Mouse (Mus musculus) embryonic stem cell, embryonic (primary cell): ENCODE data around the gene Elmo3.

Experiments used
- CTCF ChIA-PET, 4 experiments: fragments of 300-600 bp in 2 of 4; fragments of 350-600 bp in 2 of 4; sonication (Branson Sonifier 250); formaldehyde crosslinking; loops; one replicate each; lab custom pipeline; 2022; ENCODE audit warnings: inconsistent platforms in 2 of 4; lab: Charles Lee
- POLR2A ChIA-PET, 4 experiments: fragments of 300-600 bp in 2 of 4; fragments of 350-600 bp in 2 of 4; sonication (Branson Sonifier 250); formaldehyde crosslinking; loops; one replicate each; lab custom pipeline; 2022; ENCODE audit warnings: antibody characterized with exemption in 4 of 4, inconsistent platforms in 1 of 4; lab: Charles Lee

Gene Elmo3

DNA sequence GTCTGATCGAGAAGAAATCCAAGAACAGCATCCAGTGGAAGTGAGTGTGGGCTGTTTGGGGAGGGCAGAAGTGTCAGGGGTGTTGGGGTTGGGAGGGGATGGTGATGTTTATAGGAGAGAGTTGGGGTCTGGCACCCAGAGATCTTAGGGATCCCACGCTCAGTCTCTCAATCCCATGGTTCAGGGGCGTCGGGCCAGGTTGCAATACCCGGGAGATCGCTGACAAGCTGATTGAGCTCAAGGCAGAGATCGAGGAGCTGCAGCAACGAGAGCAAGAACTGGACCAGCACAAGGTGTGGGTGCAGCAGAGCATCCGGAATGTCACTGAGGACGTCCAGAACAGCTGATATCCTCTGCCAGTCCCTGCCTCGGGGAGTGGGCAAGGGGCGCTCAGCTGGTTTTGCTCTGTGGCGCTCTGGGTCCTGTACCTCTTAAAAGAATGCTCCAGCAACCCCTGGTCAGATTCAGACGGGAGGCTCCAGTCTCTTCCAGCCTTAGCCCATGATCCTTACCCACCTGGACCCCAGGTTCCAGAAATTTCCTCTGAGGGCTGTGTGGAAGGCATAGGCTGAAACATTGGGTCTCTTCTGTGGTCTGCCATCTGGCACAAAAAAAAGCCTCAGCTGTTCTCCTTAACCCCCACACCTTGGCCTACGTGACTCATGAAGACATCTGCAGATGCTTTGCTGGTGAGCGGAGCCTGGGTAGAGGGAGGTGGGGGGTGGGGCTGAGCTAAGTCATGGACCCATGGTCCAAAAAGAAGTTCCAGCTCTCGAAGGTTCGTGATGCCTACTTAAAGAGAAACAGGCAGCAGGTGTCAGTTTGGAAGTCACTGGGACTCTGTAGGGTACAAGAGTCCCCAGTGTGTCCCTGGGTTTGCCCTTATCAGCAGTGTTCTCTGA lies 6.8 kb upstream of the Elmo3 start:
- CTCF ChIA-PET = interaction anchor here in 3 of 4 experiments (0.6 to 6.3 kb wide), 10 partner anchors 8 to 721 kb away, joined by 3 to 32 read pairs (median 4); partner anchors contain the start of genes 4931428F04Rik (in 1 of the 3) and Tppp3 (in 1 of the 3)
- POLR2A ChIA-PET = interaction anchor here in 3 of 4 experiments (0.7 to 3.1 kb wide), 20 partner anchors 8 to 50 kb away, joined by 3 to 24 read pairs (median 6); partner anchors contain the start of genes 4931428F04Rik (in 3 of the 3), Lrrc29 (in 2 of the 3), Tmem208 (in 2 of the 3) and B3gnt9 (in 1 of the 3)

DNA sequence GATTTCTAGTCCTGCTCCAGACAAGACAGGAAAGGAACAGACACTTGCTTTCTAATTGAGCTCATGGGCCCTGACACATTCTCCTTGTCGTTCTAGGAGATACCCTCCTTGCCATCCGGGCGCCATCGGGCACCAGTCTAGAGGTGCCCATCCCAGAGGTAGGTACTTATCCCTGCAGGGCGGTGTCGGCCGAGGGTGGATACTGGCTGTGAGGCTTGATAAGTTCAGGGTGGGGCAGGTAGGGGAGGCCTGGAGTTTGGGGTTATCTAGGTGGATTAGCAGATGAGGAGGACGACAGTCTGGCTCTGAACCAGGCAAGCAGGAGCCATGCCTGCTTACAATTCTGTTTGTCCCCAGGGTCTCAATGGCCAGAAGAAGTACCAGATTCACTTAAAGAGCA lies 5.4 kb upstream of the Elmo3 start:
- CTCF ChIA-PET = interaction anchor here in 2 of 4 experiments (0.7 to 6.3 kb wide), 2 partner anchors 9 to 10 kb away, joined by 4 to 32 read pairs; partner anchors contain the start of gene 4931428F04Rik (in 1 of the 2)
- POLR2A ChIA-PET = interaction anchor here in 1 of 4 experiments (2.5 kb wide), 1 partner anchor 11 kb away, joined by 5 read pairs; the partner anchor contains the start of gene 4931428F04Rik

DNA sequence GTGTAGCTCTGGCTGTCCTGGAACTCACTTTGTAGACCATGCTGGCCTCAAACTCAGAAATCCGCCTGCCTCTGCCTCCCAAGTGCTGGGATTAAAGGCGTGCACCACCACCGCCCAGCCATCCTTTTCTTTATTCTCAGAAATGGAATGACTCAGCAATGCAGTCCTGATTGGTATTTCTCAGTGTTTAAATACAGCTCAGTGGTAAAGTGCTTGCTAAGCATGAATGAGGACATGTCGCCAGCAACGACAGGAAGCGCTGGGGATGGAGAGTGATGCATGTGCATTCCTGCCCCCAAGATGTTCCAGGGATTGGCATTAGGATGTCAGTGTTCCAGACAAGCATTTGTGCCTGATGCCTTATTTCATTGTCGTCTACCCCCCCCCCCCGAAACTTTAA lies 2.0 kb upstream of the Elmo3 start:
- ChIA-PET CTCF (interaction anchor here in 3 of 4 experiments (0.6 to 1.0 kb wide), 4 partner anchors 20 to 694 kb away, joined by 3 to 10 read pairs (median 4); no protein-coding TSS in a partner anchor), POLR2A (interaction anchor here in 2 of 4 experiments (0.7 to 3.8 kb wide), 11 partner anchors 10 to 177 kb away, joined by 3 to 17 read pairs (median 4); partner anchors contain the start of gene 4931428F04Rik (in 2 of the 2))

GRCm38 (mm10) chr8:105303874-105304273 lies 1.5 kb upstream of the Elmo3 start:
- ChIA-PET CTCF (interaction anchor here in 2 of 4 experiments (0.6 to 1.0 kb wide), 2 partner anchors 50 to 70 kb away, joined by 3 read pairs; no protein-coding TSS in a partner anchor), POLR2A (interaction anchor here in 3 of 4 experiments (0.5 to 3.8 kb wide), 19 partner anchors 9 to 271 kb away, joined by 3 to 17 read pairs (median 4); partner anchors contain the start of gene 4931428F04Rik (in 2 of the 3))

GRCm38 (mm10) chr8:105304325-105305210 lies 833 bp upstream of the Elmo3 start:
- CTCF ChIA-PET = interaction anchor here in 2 of 4 experiments (0.6 to 1.5 kb wide), 5 partner anchors 14 to 1576 kb away, joined by 3 to 5 read pairs (median 3); no protein-coding TSS in a partner anchor

GRCm38 (mm10) chr8:105306146-105306691 lies 818 bp downstream of the Elmo3 start:
- ChIA-PET CTCF (interaction anchor here in 2 of 4 experiments (0.9 to 1.5 kb wide), 3 partner anchors 15 to 68 kb away, joined by 3 to 4 read pairs (median 3); no protein-coding TSS in a partner anchor), POLR2A (interaction anchor here in 3 of 4 experiments (0.5 to 3.8 kb wide), 12 partner anchors 9 to 213 kb away, joined by 3 to 14 read pairs (median 4); partner anchors contain the start of genes E2f4 (in 2 of the 3), 4931428F04Rik (in 1 of the 3), Fhod1 (in 1 of the 3) and Hsd11b2 (in 1 of the 3))

More at GRCm38 (mm10) chr8:105304325-105305210, 833 bp upstream of the Elmo3 start:
- POLR2A ChIA-PET = interaction anchor here (0.5 to 3.8 kb wide), 25 partner anchors 8 to 345 kb away, joined by 3 to 17 read pairs (median 4); partner anchors contain the start of genes 4931428F04Rik (in 2 of the 4), E2f4 (in 1 of the 4), Exoc3l (in 1 of the 4) and Hsd11b2 (in 1 of the 4)

GRCm38 (mm10) chr8:105307670-105308069 lies 2.3 kb downstream of the Elmo3 start:
- ChIA-PET CTCF (interaction anchor here in 3 of 4 experiments (0.6 to 1.2 kb wide), 3 partner anchors 10 to 17 kb away, joined by 3 to 15 read pairs (median 3); partner anchors contain the start of gene E2f4 (in 1 of the 3)), POLR2A (interaction anchor here in 3 of 4 experiments (0.6 to 1.7 kb wide), 8 partner anchors 9 to 28 kb away, joined by 3 to 5 read pairs (median 4); partner anchors contain the start of genes 4931428F04Rik (in 1 of the 3) and E2f4 (in 1 of the 3))

GRCm38 (mm10) chr8:105308428-105308827 lies 3.0 kb downstream of the Elmo3 start:
- ChIA-PET CTCF (interaction anchor here in 2 of 4 experiments (0.8 to 1.2 kb wide), 3 partner anchors 11 to 18 kb away, joined by 3 read pairs; partner anchors contain the start of gene E2f4 (in 1 of the 2)), POLR2A (interaction anchor here in 3 of 4 experiments (0.8 to 1.7 kb wide), 10 partner anchors 8 to 27 kb away, joined by 3 to 5 read pairs (median 4); partner anchors contain the start of genes E2f4 (in 2 of the 3) and 4931428F04Rik (in 1 of the 3))

- ChIA-PET CTCF (interaction anchor here in 2 of 4 experiments (0.7 to 1.2 kb wide), 3 partner anchors 18 to 65 kb away, joined by 3 read pairs; no protein-coding TSS in a partner anchor), POLR2A (interaction anchor here in 3 of 4 experiments (0.8 to 1.7 kb wide), 8 partner anchors 10 to 26 kb away, joined by 3 to 5 read pairs (median 4); partner anchors contain the start of genes E2f4 (in 2 of the 3) and 4931428F04Rik (in 1 of the 3))
Observed at GRCm38 (mm10) chr8:105309142-105309847, 3.9 kb downstream of the Elmo3 start.

DNA sequence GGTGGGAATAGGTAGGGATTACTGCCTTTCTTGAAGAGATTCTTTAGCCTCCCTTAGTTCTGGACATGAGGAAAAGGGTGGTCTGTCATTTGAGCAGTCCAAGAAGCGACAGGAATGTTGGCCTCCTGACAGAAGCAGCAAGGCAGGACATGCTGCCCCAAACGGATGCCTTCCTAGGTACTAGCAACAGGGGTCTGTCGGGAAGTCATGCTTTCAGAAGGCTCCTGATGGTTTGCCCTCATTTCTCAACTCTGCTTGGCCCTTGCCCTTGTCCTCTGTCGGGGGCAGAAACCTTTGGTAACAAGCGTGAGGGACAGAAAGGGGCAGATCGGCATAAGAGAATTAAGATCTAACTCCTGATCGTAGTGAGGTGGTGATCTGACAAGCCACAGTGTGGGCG lies 4.7 kb downstream of the Elmo3 start:
- POLR2A ChIA-PET = interaction anchor here in 1 of 4 experiments (0.5 to 1.0 kb wide), 2 partner anchors 21 to 289 kb away, joined by 3 read pairs; partner anchors contain the start of gene 4931428F04Rik
- CTCF ChIA-PET = interaction anchor here in 1 of 4 experiments (1.2 kb wide), 1 partner anchor 19 kb away, joined by 3 read pairs; no protein-coding TSS in a partner anchor

GRCm38 (mm10) chr8:105311718-105312117 lies 6.3 kb downstream of the Elmo3 start:
- ChIA-PET POLR2A (interaction anchor here in 2 of 4 experiments (0.7 to 1.8 kb wide), 3 partner anchors 13 to 24 kb away, joined by 3 to 8 read pairs (median 4); no protein-coding TSS in a partner anchor), CTCF (no interaction called here)

- ChIA-PET CTCF (interaction anchor here in 2 of 4 experiments (0.5 to 0.6 kb wide), 2 partner anchors 35 to 703 kb away, joined by 5 to 8 read pairs; partner anchors contain the start of gene Fhod1 (in 1 of the 2)), POLR2A (interaction anchor here in 2 of 4 experiments (0.5 to 1.8 kb wide), 4 partner anchors 9 to 93 kb away, joined by 3 to 8 read pairs (median 6); partner anchors contain the start of gene Exoc3l (in 1 of the 2))
Observed at GRCm38 (mm10) chr8:105312891-105313481, 7.6 kb downstream of the Elmo3 start.

DNA sequence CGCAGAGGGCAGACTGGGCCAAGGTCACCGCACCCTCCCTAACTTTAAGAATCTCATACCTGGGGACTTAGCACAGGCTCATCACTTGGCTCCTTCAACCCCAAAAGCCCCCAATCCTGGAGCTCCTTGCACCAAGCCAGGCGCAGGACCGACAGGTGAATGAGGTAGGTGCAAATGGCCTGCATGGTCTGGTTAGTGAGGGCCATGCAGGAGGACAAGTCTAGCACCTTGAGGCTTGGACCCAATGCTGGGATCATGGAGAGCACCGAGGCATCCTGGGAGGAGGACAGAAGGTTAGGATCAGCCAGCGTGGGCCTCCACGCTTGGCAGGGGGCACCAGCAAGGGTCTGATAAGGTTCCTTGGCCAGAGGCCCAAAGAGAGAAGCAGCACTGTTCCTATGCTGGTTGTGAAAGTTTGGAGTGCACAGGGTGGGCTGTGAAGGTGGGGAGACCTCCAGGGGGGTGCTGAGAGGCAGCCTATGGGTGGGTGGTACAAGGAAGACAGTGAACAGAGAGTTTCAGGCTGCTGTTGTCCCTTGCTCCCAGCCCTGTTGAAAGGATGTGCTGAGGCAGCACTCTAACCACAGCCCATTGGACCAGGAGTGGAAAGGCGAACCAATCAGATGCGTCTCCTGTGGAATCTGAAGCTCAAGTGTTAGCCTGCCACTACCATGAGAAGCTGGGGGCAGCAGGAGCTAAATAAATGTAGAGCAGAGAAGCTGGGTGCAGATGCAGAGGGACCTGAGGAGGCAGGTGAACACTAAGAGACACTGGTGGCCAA lies 8.4 kb downstream of the Elmo3 start:
- CTCF ChIA-PET = interaction anchor here in 1 of 4 experiments (0.6 kb wide), 1 partner anchor 276 kb away, joined by 6 read pairs; no protein-coding TSS in a partner anchor

More for the DNA sequence above, 8.4 kb downstream of the Elmo3 start:
- POLR2A ChIA-PET = interaction anchor here in 3 of 4 experiments (0.5 to 2.4 kb wide), 6 partner anchors 9 to 508 kb away, joined by 3 to 17 read pairs (median 5); no protein-coding TSS in a partner anchor
